Mouse (Mus musculus): ENCODE measurements around the gene Trim71. TPM values are rescaled to one million over a fixed set of nuclear protein-coding genes. Genes with fewer than 3 reads are reported as not detected.

The Trim71 gene
- polyA plus RNA-seq, 1 experiment from 2014 or later = 0.35 TPM

GRCm38 (mm10) chr9:114501913-114502312 lies 62.3 kb downstream of the Trim71 start:
- no peaks in the 10 kb centered on the region for H3K36me3 ChIP-seq
- H3K4me1 ChIP-seq = peaks cover 3% of the 10 kb centered on the region
- H3K4me2 ChIP-seq = no peak overlapping the region
- no peaks in the 10 kb centered on the region for H3K9me3 ChIP-seq (replicated peaks)
- H3K9ac ChIP-seq (replicated peaks) = no peak overlapping the region
- H3K27me3 ChIP-seq (replicated peaks) = 0 out of 2 replicates have a peak, but pooled peaks cover 8% of the 10 kb centered on the region
- H3K4me3 ChIP-seq (replicated peaks) = no peak overlapping the region
- H3K27ac ChIP-seq (replicated peaks) = no peak overlapping the region
- no peak for ATAC-seq (ENCODE audit: low FRiP score)
- 96% methylated on average over 11 of the region's 11 CpGs for WGBS

GRCm38 (mm10) chr9:114501111-114501510 lies 63.1 kb downstream of the Trim71 start:
- Histone ChIP-seq H3K9ac (replicated peaks) (no peak overlapping the region), H3K4me1 (peaks cover 3% of the 10 kb centered on the region), H3K9me3 (replicated peaks) (no peaks in the 10 kb centered on the region), H3K4me2 (no peak overlapping the region), H3K4me3 (replicated peaks) (no peak overlapping the region), H3K36me3 (no peaks in the 10 kb centered on the region), H3K27me3 (replicated peaks) (0 out of 2 replicates have a peak, but pooled peaks cover 8% of the 10 kb centered on the region), H3K27ac (replicated peaks) (no peak overlapping the region)
- WGBS = 92% methylated on average over 7 of the region's 7 CpGs
- no peak for ATAC-seq (ENCODE audit: low FRiP score)

DNA sequence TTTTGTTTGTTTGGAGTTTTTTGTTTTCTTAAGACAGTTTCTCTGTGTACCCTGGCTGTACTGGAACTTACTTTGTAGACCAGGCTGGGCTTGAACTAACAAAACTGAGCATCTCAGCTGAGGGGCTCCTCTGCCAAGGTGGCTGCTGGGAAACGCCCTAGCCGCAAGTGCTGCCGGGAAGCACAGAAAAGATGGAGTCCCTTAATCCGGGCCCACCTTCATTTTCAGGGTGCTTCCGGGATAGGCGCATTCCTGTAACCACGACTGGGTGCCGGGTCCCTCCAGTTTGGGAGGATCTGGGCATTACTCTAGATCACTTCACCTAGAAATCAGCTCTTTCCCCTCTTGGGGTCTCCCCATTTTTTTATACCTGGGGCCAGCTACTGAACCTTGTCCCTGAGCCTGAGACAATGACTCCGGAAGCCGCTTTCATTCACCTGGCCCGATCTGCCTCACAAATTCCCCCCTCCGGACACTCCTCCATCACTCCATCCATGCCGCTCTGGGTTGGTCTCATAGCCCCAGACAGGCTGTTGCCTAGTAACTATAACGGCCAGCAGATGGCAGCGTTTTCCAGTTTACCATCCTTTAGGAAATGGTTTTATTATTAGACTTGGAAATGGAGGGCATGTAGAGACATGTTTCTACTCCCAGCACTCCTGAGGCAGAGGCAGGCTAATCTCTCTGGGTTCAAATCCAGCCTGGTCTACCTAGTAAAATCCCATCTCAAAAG lies 64.2 kb downstream of the Trim71 start:
- Histone ChIP-seq H3K9me3 (replicated peaks) (no peaks in the 10 kb centered on the region), H3K27ac (replicated peaks) (no peak overlapping the region), H3K36me3 (no peaks in the 10 kb centered on the region), H3K4me3 (replicated peaks) (no peak overlapping the region), H3K9ac (replicated peaks) (no peak overlapping the region), H3K4me2 (no peak overlapping the region; the same call in 1 of the 2 replicates), H3K27me3 (replicated peaks) (0 out of 2 replicates have a peak, but pooled peaks cover 8% of the 10 kb centered on the region), H3K4me1 (peaks cover 3% of the 10 kb centered on the region)
- 29% methylated on average over 15 of the region's 15 CpGs for WGBS
- no peak for ATAC-seq (ENCODE audit: low FRiP score)

DNA sequence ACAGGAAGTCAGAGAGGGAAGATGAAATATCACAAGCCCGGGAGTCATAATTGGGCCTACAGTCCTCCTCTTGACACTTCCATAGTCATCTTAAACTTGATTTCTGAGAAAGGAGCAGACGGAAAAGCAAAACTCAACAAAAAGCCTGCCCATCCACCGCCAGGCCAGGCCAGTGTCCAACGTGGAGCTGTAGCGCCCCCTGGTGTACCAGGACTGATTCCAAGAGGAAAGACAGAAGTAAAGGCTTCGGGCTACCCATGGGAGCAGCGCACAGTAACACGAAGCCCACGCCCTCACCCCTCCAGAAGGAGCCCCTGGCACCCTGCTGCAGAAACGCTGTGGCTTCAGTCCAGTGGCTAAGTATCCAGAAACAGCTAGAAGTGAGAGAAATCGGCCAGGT lies 66.0 kb downstream of the Trim71 start:
- Histone ChIP-seq H3K36me3 (no peaks in the 10 kb centered on the region), H3K4me1 (peaks cover 3% of the 10 kb centered on the region), H3K9ac (replicated peaks) (no peak overlapping the region), H3K4me3 (replicated peaks) (no peak overlapping the region), H3K9me3 (replicated peaks) (no peaks in the 10 kb centered on the region), H3K27me3 (replicated peaks) (0 out of 2 replicates have a peak, but pooled peaks cover 8% of the 10 kb centered on the region), H3K4me2 (peak overlapping the region; percentile 37), H3K27ac (replicated peaks) (no peak overlapping the region)
- WGBS = 9% methylated on average over 11 of the region's 11 CpGs
- ATAC-seq (ENCODE audit: low FRiP score) = no peak; the same call in 1 of the 2 replicates

GRCm38 (mm10) chr9:114496469-114496868 lies 67.7 kb downstream of the Trim71 start:
- H3K4me3 ChIP-seq (replicated peaks) = no peak overlapping the region
- H3K27me3 ChIP-seq (replicated peaks) = 0 out of 2 replicates have a peak, but pooled peaks cover 8% of the 10 kb centered on the region
- WGBS = 89% methylated on average over 7 of the region's 7 CpGs
- peaks cover 3% of the 10 kb centered on the region for H3K4me1 ChIP-seq
- H3K27ac ChIP-seq (replicated peaks) = no peak overlapping the region
- no peaks in the 10 kb centered on the region for H3K9me3 ChIP-seq (replicated peaks)
- ATAC-seq (ENCODE audit: low FRiP score) = no peak
- no peaks in the 10 kb centered on the region for H3K36me3 ChIP-seq
- no peak overlapping the region for H3K4me2 ChIP-seq
- no peak overlapping the region for H3K9ac ChIP-seq (replicated peaks)

- no peak for ATAC-seq (ENCODE audit: low FRiP score)
- no peak overlapping the region for H3K27ac ChIP-seq (replicated peaks)
- H3K4me2 ChIP-seq = no peak overlapping the region
- no peak overlapping the region for H3K9ac ChIP-seq (replicated peaks)
- no peaks in the 10 kb centered on the region for H3K9me3 ChIP-seq (replicated peaks)
- no peaks in the 10 kb centered on the region for H3K4me1 ChIP-seq
- H3K27me3 ChIP-seq (replicated peaks) = no peaks in the 10 kb centered on the region
- no peak overlapping the region for H3K4me3 ChIP-seq (replicated peaks)
- WGBS = 84% methylated on average over 23 of the region's 23 CpGs
- H3K36me3 ChIP-seq = no peaks in the 10 kb centered on the region
Observed at GRCm38 (mm10) chr9:114487481-114488258, 76.5 kb downstream of the Trim71 start.

DNA sequence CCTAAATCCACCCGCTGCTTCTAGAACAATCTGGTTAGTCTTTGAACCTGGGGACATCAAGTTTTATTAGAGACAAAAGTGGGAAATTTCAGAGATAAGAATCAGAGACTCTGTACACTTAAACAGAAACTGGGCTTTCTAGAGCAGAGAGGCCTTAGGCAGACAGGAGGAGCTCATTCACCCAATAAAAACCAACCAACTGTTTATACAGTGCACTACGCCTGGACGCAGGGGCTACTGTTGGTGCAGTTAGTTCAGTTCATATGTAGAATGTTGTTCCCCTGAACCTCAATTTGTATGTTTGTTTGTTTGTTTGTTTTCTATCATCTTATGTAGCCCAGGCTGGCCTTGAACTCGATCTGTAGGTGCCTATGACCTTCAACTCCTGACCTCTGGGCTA lies 77.4 kb downstream of the Trim71 start:
- Histone ChIP-seq H3K27me3 (replicated peaks) (no peaks in the 10 kb centered on the region), H3K9ac (replicated peaks) (no peak overlapping the region), H3K4me1 (no peaks in the 10 kb centered on the region), H3K4me2 (no peak overlapping the region), H3K9me3 (replicated peaks) (no peaks in the 10 kb centered on the region), H3K36me3 (no peaks in the 10 kb centered on the region), H3K27ac (replicated peaks) (no peak overlapping the region), H3K4me3 (replicated peaks) (no peak overlapping the region)
- WGBS = 82% methylated on average over 4 of the region's 4 CpGs
- no peak for ATAC-seq (ENCODE audit: low FRiP score)

- Histone ChIP-seq H3K9ac (replicated peaks) (no peak overlapping the region), H3K27ac (replicated peaks) (no peak overlapping the region), H3K9me3 (replicated peaks) (no peaks in the 10 kb centered on the region), H3K36me3 (no peaks in the 10 kb centered on the region), H3K4me1 (no peaks in the 10 kb centered on the region), H3K27me3 (replicated peaks) (no peaks in the 10 kb centered on the region), H3K4me3 (replicated peaks) (no peak overlapping the region), H3K4me2 (no peak overlapping the region)
- 88% methylated on average over 5 of the region's 5 CpGs for WGBS
- no peak for ATAC-seq (ENCODE audit: low FRiP score)
Observed at GRCm38 (mm10) chr9:114484771-114485170, 79.4 kb downstream of the Trim71 start.

DNA sequence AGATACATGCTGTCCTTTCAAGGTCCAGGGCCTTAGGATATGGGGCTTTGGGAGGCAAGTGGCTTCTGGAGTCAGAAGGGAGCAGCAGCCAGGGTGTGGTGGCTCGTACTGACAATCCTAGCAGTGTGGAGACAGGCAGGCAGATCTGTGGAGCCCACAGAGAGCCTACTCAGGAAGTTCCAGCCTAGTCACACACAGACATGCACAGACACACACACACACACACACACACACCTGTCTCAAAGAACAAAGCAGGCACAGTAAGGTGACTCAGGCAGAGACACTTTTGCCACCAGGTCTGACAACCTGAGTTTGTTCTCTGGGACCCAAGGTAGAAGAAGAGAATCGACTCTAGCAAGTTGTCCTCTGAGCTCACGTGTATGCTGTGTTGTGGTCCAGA lies 83.2 kb downstream of the Trim71 start:
- Histone ChIP-seq H3K9me3 (replicated peaks) (no peaks in the 10 kb centered on the region), H3K27ac (replicated peaks) (no peak overlapping the region), H3K36me3 (no peaks in the 10 kb centered on the region), H3K4me1 (no peaks in the 10 kb centered on the region), H3K4me3 (replicated peaks) (no peak overlapping the region), H3K9ac (replicated peaks) (no peak overlapping the region), H3K27me3 (replicated peaks) (no peaks in the 10 kb centered on the region), H3K4me2 (no peak overlapping the region)
- ATAC-seq (ENCODE audit: low FRiP score) = no peak
- WGBS = 83% methylated on average over 3 of the region's 3 CpGs

- no peaks in the 10 kb centered on the region for H3K27me3 ChIP-seq (replicated peaks)
- H3K9ac ChIP-seq (replicated peaks) = no peak overlapping the region
- no peak for ATAC-seq (ENCODE audit: low FRiP score)
- no peaks in the 10 kb centered on the region for H3K36me3 ChIP-seq
- H3K4me2 ChIP-seq = no peak overlapping the region
- 95% methylated on average over 9 of the region's 9 CpGs for WGBS
- no peaks in the 10 kb centered on the region for H3K9me3 ChIP-seq (replicated peaks)
- no peak overlapping the region for H3K4me3 ChIP-seq (replicated peaks)
- H3K4me1 ChIP-seq = no peaks in the 10 kb centered on the region
- no peak overlapping the region for H3K27ac ChIP-seq (replicated peaks)
Observed at GRCm38 (mm10) chr9:114477019-114477418, 87.2 kb downstream of the Trim71 start.

GRCm38 (mm10) chr9:114471892-114472291 lies 92.3 kb downstream of the Trim71 start:
- ATAC-seq (ENCODE audit: low FRiP score) = no peak
- H3K9me3 ChIP-seq (replicated peaks) = no peaks in the 10 kb centered on the region
- WGBS = 79% methylated on average over 7 of the region's 7 CpGs
- no peak overlapping the region for H3K4me3 ChIP-seq (replicated peaks)
- H3K4me2 ChIP-seq = no peak overlapping the region
- no peaks in the 10 kb centered on the region for H3K4me1 ChIP-seq
- no peak overlapping the region for H3K27ac ChIP-seq (replicated peaks)
- H3K9ac ChIP-seq (replicated peaks) = no peak overlapping the region
- no peaks in the 10 kb centered on the region for H3K27me3 ChIP-seq (replicated peaks)
- H3K36me3 ChIP-seq = no peaks in the 10 kb centered on the region

DNA sequence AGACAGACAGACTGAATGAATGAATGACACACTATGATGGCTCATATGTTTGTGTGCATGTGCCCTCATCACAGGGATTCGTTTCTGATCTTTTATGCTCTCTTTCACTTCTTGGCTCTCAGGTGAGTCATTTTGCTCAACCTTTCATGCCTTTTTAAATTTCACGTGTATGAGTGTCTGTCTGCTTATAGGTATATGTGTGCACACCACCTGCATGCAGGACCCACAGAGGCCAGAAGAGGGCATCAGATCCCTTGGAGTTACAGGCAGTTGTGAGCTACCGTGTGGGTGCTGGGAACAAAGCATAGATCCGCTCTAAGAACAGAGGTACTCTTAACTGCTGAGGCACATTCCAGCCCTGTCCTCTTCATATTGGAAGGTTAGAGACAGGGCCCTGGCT lies 95.5 kb downstream of the Trim71 start:
- 95% methylated on average over 4 of the region's 4 CpGs for WGBS
- H3K4me1 ChIP-seq = no peaks in the 10 kb centered on the region
- no peak overlapping the region for H3K4me3 ChIP-seq (replicated peaks)
- peaks cover 19% of the 10 kb centered on the region for H3K36me3 ChIP-seq
- no peaks in the 10 kb centered on the region for H3K9me3 ChIP-seq (replicated peaks)
- H3K27me3 ChIP-seq (replicated peaks) = no peaks in the 10 kb centered on the region
- H3K27ac ChIP-seq (replicated peaks) = no peak overlapping the region
- no peak overlapping the region for H3K9ac ChIP-seq (replicated peaks)
- H3K4me2 ChIP-seq = no peak overlapping the region
- ATAC-seq (ENCODE audit: low FRiP score) = no peak

Data from neural tube, embryonic 15.5 days (tissue).